In the genomic region with DNA sequence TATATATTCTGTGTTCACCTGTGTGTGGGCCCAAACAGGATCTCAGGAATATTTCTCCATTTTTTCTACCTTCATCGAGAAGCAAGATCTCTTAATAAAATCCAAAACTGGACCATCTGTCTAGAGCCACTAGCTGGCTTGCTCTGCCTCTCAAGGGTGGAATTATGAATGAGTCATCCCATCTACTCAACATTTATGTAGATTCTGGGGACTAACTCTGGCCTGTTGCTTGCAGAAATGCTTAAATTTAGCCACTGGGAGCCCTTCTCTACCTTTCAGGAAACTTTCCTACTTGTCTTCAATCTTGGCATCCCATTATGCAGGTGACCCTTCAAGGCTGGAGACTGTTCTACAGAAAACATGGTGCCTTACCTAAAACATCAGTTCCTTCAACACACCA, we compare ENCODE assay signal across 23 mouse cellular contexts.
A peak's percentile ranks its signal among the peaks of the same experiment; 100 is the strongest.
DNase-seq lines count a peak whose midpoint lies in the region; ATAC-seq lines count a peak whose summit lies in the region.
"Had no signal": no experiment of that assay in that cellular context is flagged by ENCODE, and none has a peak within 500 bp of the region (broad histone marks: within the 10 kb centered on the region; RNA-seq: fewer than 3 reads in every experiment).

No protein-coding gene starts in this region.

- no peak for DNase-seq in frontal cortex, postnatal 25 days (ENCODE audit: low spot score in 2 of 2)
- DNase-seq in 3T3-L1 (ENCODE audit: low read depth, low spot score) (peak; percentile 32), NIH3T3 (ENCODE audit: low read depth) (peak; percentile 29)
- peak; percentile 67 for DNase-seq in brain, adult 2 months (ENCODE audit: low read depth, low spot score)
- DNase-seq in cerebellum, postnatal 14 days = no peak
- DNase-seq in spleen, adult 18-20 months = no peak
- DNase-seq: adrenal gland, adult 2 months; adrenal gland, adult 8-10 months; adrenal gland, postnatal 10 days; adrenal gland, postnatal 14 days; adrenal gland, postnatal 25 days; adrenal gland, postnatal 36 days; B cell, adult 2 months; cerebellum, adult 11 months; cerebellum, adult 11-12 months; cerebellum, adult 18-20 months; cerebellum, adult 2 months; cerebellum, adult 8-10 months had no signal

- ATAC-seq in frontal cortex, adult (ENCODE audit: low TSS enrichment) = peak; percentile 87
- no peak for ATAC-seq in megakaryocyte, adult 5-6 weeks (ENCODE audit: poor library complexity, severe bottlenecking)
- ATAC-seq: activated CD4-positive, CD25-positive, alpha-beta regulatory T cell, adult 4 months; CD4-positive, CD25-positive, alpha-beta regulatory T cell, adult 4 months; Patski had no signal

Comparison
In these comparisons a context has a peak if more than half of its experiments do, and no peak if none do; other contexts are left out.
1. DNase-seq: peak in 3T3-L1 (single experiment), NIH3T3 (single experiment) and brain, adult 2 months (single experiment); none in frontal cortex, postnatal 25 days (0 of 2), cerebellum, postnatal 14 days (0 of 2) and spleen, adult 18-20 months (0 of 2).